Mouse (Mus musculus) thymus, adult 2 months (tissue): ENCODE measurements at regions not wholly inside any gene's neighbourhood (a gene's known extent, or its start where the extent isn't known, plus 50 kb on each side); places are given as distances from the start of the nearest gene placed in this dataset.

ENCODE experiments used
- DNase-seq: peaks from one replicate; pipeline ENCODE4 v3.0.0; 2021
- H3K27ac ChIP-seq: fragments of 200-500 bp; 2 replicates; pipeline ENCODE4 v1.5.1; 2012; ENCODE audit warnings: low read length, control low read depth; ENCODE audit not compliant: control insufficient read depth, insufficient read depth
- H3K27me3 ChIP-seq: fragments of 200-500 bp; 2 replicates; pipeline ENCODE4 v1.6.1; 2012; ENCODE audit warnings: mild to moderate bottlenecking, low read length, moderate library complexity, mixed read lengths; ENCODE audit not compliant: control insufficient read depth, insufficient read depth
- H3K36me3 ChIP-seq: fragments of 200-500 bp; 2 replicates; pipeline ENCODE4 v1.6.1; 2012; ENCODE audit warnings: mild to moderate bottlenecking, low read length, moderate library complexity; ENCODE audit not compliant: control insufficient read depth, insufficient read depth
- H3K4me1 ChIP-seq: fragments of 200-500 bp; replicated peaks from 2 replicates; pipeline ENCODE4 v1.6.1; 2012; ENCODE audit warnings: low read length; ENCODE audit not compliant: control insufficient read depth, insufficient read depth
- H3K4me3 ChIP-seq: fragments of 200-500 bp; 2 replicates; pipeline ENCODE4 v1.5.1; 2012; ENCODE audit warnings: mild to moderate bottlenecking, low read length, control low read depth, moderate library complexity; ENCODE audit not compliant: control insufficient read depth, insufficient read depth
- CTCF ChIP-seq: fragments of 200-500 bp; IDR thresholded peaks from 2 replicates; pipeline ENCODE4 v1.5.1; 2012; ENCODE audit warnings: mild to moderate bottlenecking, control low read depth, low read length, moderate library complexity, borderline replicate concordance; ENCODE audit not compliant: control insufficient read depth, poor library complexity, insufficient read depth; ENCODE audit errors: extremely low read depth
- POLR2A ChIP-seq: fragments of 200-500 bp; IDR thresholded peaks from 2 replicates; pipeline ENCODE4 v1.6.1; 2012; ENCODE audit warnings: mild to moderate bottlenecking, low read length, control low read depth, moderate library complexity; ENCODE audit not compliant: control insufficient read depth, poor library complexity, insufficient read depth; ENCODE audit errors: extremely low read depth
- WGBS: fragments of 180-500 bp; shearing (Covaris S2); methylation state at CpG from one replicate; pipeline ENCODE4 v1.1.7; 2018; 5-methylcytosine and 5-hydroxymethylcytosine counted together

DNA sequence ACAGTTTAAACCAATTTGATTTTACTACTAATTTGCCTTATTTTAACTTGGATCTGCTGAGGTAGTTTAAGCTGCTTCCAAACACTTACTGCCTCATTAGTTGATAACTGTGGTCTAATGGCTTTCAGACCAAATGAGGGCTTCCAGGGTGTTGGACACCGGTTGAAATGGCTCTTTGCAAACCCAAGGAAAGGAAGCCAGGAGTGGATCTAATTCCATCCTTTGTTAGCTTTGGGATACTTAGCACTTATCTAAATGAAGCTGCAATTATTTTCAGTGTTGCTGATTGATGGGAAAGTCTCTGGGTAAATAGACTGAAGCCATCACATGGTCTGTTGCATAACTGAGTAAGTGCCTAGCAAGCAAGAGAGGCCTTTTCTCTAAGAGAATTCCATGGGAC is 148.4 kb upstream of the Sel1l start:
- H3K27me3 ChIP-seq, result no peaks in the 10 kb centered on the region
- no peak overlapping the region for H3K4me3 ChIP-seq
- no peak for TF ChIP-seq POLR2A
- no peak for TF ChIP-seq CTCF
- no peaks in the 10 kb centered on the region for H3K36me3 ChIP-seq
- no peak for DNase-seq
- WGBS, result 89% methylated on average over 1 of the region's 1 CpGs
- no peaks in the 10 kb centered on the region for H3K4me1 ChIP-seq
- no peak overlapping the region for H3K27ac ChIP-seq

DNA sequence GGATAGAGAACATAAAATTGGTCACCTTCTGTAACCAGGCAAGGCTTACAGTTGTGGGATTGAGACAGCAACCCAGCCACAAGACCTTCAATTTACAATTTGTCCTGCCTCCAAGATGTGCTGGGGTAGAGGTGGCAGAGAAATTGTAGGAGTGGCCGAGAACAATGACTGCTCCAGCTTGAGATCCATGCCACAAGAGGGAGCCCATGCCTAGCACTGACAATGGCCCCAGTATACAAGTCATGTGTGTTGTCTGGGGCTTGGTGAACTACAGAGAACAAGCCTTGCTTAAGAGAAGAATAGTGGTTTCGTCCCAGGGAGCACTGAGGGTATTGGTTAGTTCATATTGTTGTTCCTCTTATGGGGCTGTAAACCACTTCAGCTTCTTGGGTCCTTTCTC is 146.6 kb upstream of the Sel1l start:
- Histone ChIP-seq H3K27ac (no peak overlapping the region), H3K27me3 (no peaks in the 10 kb centered on the region), H3K4me3 (no peak overlapping the region), H3K36me3 (no peaks in the 10 kb centered on the region), H3K4me1 (no peaks in the 10 kb centered on the region)
- TF ChIP-seq CTCF, result no peak
- no peak for TF ChIP-seq POLR2A
- no peak for DNase-seq
- 75% methylated on average over 2 of the region's 2 CpGs for WGBS

DNA sequence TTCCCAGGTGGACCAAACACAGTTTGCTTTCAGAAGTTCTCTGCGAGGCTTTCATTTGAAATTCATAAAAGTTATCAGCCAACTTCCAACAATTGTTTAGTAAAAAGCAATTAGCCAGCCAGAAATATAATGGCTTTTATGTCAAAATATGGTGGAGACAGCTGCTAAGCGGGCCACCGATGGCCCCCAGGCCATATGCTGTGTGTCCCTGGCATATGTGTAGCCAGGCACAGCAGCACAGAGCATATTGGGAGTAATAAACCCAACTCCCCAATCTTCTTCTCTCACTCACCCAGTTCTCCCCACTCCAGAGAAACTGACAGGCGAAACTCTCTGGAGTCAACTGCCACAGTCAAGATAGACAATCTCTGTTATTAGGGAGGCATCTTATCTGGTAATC is 137.5 kb upstream of the Sel1l start:
- TF ChIP-seq CTCF (no peak), POLR2A (no peak)
- H3K4me3 ChIP-seq, result no peak overlapping the region
- DNase-seq, result no peak
- no peak overlapping the region for H3K27ac ChIP-seq
- H3K27me3 ChIP-seq, result no peaks in the 10 kb centered on the region
- H3K36me3 ChIP-seq, result no peaks in the 10 kb centered on the region
- 92% methylated on average over 4 of the region's 4 CpGs for WGBS
- H3K4me1 ChIP-seq, result no peaks in the 10 kb centered on the region

DNA sequence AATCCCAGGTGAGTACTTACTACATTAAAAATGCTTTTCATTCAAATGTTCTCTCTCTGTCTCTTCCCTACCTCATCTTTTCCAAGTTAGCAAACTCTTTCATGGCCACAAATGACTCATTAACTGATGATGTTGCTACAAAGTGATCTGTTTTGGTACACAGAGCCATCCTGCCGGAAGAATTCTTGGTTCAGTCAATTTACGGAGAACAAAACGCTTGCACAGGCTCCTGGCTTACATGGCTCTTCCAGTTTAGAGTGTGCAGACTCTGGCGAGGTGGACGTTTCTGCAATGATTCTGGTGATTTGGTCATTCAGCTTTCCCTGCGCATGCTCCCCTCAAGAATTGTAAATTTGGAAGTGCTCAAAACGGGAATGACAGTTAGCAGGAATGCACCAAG is 131.4 kb upstream of the Sel1l start:
- no peaks in the 10 kb centered on the region for H3K27me3 ChIP-seq
- no peaks in the 10 kb centered on the region for H3K4me1 ChIP-seq
- no peak for TF ChIP-seq POLR2A
- no peak for TF ChIP-seq CTCF
- no peak for DNase-seq
- H3K27ac ChIP-seq, result no peak overlapping the region
- no peaks in the 10 kb centered on the region for H3K36me3 ChIP-seq
- WGBS, result 93% methylated on average over 7 of the region's 7 CpGs
- H3K4me3 ChIP-seq, result no peak overlapping the region

DNA sequence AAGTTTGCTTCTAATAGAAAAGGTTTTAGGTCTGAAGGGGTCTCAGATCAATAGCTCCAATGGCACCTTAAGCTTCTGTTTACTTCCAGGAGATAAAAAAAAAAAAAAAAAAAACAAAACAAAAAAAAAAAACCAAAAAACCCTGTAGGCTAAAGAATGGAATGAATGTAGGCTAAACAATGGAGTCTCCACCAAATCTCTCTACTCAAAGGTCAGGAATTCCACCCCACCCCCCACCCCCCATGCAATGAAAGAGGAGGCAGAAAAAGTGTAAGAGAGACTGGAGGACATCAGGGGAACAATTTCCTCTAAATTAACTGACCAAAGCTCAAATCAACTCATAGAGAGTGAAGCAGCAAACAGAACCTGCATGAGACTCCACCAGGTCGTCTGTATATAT is 122.1 kb upstream of the Sel1l start:
- TF ChIP-seq POLR2A, result no peak
- no peak overlapping the region for H3K4me3 ChIP-seq
- H3K36me3 ChIP-seq, result no peaks in the 10 kb centered on the region
- no peak for DNase-seq
- 66% methylated on average over 1 of the region's 1 CpGs for WGBS
- no peaks in the 10 kb centered on the region for H3K4me1 ChIP-seq
- no peaks in the 10 kb centered on the region for H3K27me3 ChIP-seq
- H3K27ac ChIP-seq, result no peak overlapping the region

DNA sequence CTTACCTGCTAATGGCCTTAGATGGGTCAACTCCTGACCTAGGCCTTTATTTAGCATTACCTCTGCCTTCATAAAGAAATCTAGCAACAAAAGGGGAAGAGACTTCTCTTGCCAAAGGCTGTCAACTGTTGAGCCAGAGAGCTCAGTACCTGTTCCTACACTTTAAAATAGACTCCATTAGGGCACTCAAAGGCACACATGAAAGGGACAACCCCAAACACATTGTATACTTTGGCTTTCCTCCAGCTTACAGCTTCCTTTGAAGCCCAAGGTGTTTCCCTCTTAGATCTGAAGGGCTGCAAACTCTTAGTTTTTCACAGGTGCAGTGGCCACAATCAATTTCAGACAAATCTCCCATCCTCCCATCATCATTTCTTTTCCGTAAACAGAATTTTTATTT is 117.0 kb upstream of the Sel1l start:
- DNase-seq, result no peak
- H3K27ac ChIP-seq, result no peak overlapping the region
- WGBS, result 50% methylated on average over 1 of the region's 1 CpGs
- no peaks in the 10 kb centered on the region for H3K36me3 ChIP-seq
- no peak for TF ChIP-seq POLR2A
- no peak for TF ChIP-seq CTCF
- H3K4me3 ChIP-seq, result no peak overlapping the region
- H3K4me1 ChIP-seq, result no peaks in the 10 kb centered on the region
- H3K27me3 ChIP-seq, result no peaks in the 10 kb centered on the region

DNA sequence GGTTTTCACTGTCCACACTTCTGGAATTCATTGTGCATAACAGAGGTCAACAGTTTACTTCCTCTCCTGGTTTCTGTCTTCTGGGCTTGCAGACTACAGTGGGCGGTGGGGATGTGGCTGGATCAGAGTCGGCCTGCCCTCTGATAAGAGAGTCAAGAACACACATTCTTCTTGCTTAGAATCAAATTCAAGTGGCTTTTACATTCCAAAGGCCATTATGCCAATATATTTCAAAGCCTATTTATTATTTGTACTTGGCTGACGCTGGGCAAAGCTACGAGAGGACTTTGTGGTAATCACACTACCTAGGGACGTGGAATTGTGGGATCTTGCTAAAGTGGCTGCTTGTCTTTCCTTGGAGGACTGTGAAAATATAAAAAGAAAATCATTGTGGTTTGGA is 114.3 kb upstream of the Sel1l start:
- Histone ChIP-seq H3K4me3 (no peak overlapping the region), H3K4me1 (no peaks in the 10 kb centered on the region), H3K27me3 (no peaks in the 10 kb centered on the region), H3K36me3 (no peaks in the 10 kb centered on the region), H3K27ac (no peak overlapping the region)
- WGBS, result 86% methylated on average over 5 of the region's 5 CpGs
- DNase-seq, result no peak
- TF ChIP-seq CTCF (no peak), POLR2A (no peak)
